Mouse (Mus musculus) regulatory T cell (primary cell): ENCODE measurements around the gene Igsf3.
"Not testable (repeated sequence)": the region's sequence is repeated elsewhere in the genome, so short reads cannot be mapped to it uniquely, and the experiment has no call there.

Source experiments
- in situ Hi-C: fragments of 300-600 bp; cut with MboI, MseI; formaldehyde crosslinking; loops from one replicate; pipeline ENCODE4 v1.15.1; 2025; ENCODE audit warnings: high pct_unique_total_duplicates

The Igsf3 gene

GRCm38 (mm10) chr3:101404620-101405415 lies 27.9 kb downstream of the Igsf3 start:
- in situ Hi-C loops: no loop called here

GRCm38 (mm10) chr3:101405495-101405894 lies 28.6 kb downstream of the Igsf3 start:
- in situ Hi-C loops: no loop called here

- in situ Hi-C loops: no loop called here
Measured at GRCm38 (mm10) chr3:101406097-101406496, 29.2 kb downstream of the Igsf3 start.

GRCm38 (mm10) chr3:101407568-101407967 lies 30.7 kb downstream of the Igsf3 start:
- in situ Hi-C loops: no loop called here

- in situ Hi-C loops: no loop called here
Measured at GRCm38 (mm10) chr3:101408953-101409750, 32.3 kb downstream of the Igsf3 start.

- in situ Hi-C loops: no loop called here
Measured at GRCm38 (mm10) chr3:101410202-101410601, 33.3 kb downstream of the Igsf3 start.

GRCm38 (mm10) chr3:101410745-101411144 lies 33.9 kb downstream of the Igsf3 start:
- in situ Hi-C loops: no loop called here

GRCm38 (mm10) chr3:101411626-101412025 lies 34.7 kb downstream of the Igsf3 start:
- in situ Hi-C loops: no loop called here

- in situ Hi-C loops: no loop called here
Measured at GRCm38 (mm10) chr3:101412115-101412514, 35.2 kb downstream of the Igsf3 start.

- in situ Hi-C loops: not testable (repeated sequence)
Measured at GRCm38 (mm10) chr3:101413013-101413412, 36.1 kb downstream of the Igsf3 start.

- in situ Hi-C loops: no loop called here
Measured at GRCm38 (mm10) chr3:101418740-101419652, 42.1 kb downstream of the Igsf3 start.

GRCm38 (mm10) chr3:101419653-101419994 lies 42.7 kb downstream of the Igsf3 start:
- in situ Hi-C loops: no loop called here

- in situ Hi-C loops: no loop called here
Measured at GRCm38 (mm10) chr3:101423188-101423587, 46.3 kb downstream of the Igsf3 start.

GRCm38 (mm10) chr3:101424295-101424885 lies 47.5 kb downstream of the Igsf3 start:
- in situ Hi-C loops: no loop called here

- in situ Hi-C loops: no loop called here
Measured at GRCm38 (mm10) chr3:101429982-101430754, 53.3 kb downstream of the Igsf3 start.

GRCm38 (mm10) chr3:101430755-101431115 lies 53.9 kb downstream of the Igsf3 start:
- in situ Hi-C loops: no loop called here

- in situ Hi-C loops: no loop called here
Measured at GRCm38 (mm10) chr3:101435672-101436071, 58.8 kb downstream of the Igsf3 start.

- in situ Hi-C loops: no loop called here
Measured at GRCm38 (mm10) chr3:101436469-101436868, 59.6 kb downstream of the Igsf3 start.

- in situ Hi-C loops: no loop called here
Measured at GRCm38 (mm10) chr3:101437021-101437563, 60.2 kb downstream of the Igsf3 start.

- in situ Hi-C loops: no loop called here
Measured at GRCm38 (mm10) chr3:101443265-101443881, 66.5 kb downstream of the Igsf3 start.
